Mouse (Mus musculus): ENCODE measurements at regions not wholly inside any gene's neighbourhood (a gene's known extent, or its start where the extent isn't known, plus 50 kb on each side); places are given as distances from the start of the nearest gene placed in this dataset.

DNA sequence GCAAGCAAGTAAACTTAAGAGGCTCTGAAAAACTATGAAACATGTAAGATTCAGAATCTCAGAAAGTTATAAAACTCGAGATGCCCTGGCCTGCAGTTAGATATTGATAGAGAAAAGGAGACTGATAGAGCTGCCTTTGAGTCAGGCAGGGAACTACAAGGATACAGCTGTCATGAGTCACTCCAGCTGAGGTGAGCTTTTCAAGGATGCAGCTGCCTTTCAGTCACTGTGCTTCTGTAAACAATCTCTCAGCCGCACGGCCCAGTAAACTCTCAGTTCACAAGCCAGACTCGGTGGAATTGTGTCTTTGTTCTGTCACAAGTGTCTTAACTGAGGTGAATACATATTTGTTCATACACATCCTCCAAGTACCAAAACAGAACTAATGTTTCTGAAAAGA is 334.9 kb upstream of the Rsrc1 start:
- DNase-seq = no peak

DNA sequence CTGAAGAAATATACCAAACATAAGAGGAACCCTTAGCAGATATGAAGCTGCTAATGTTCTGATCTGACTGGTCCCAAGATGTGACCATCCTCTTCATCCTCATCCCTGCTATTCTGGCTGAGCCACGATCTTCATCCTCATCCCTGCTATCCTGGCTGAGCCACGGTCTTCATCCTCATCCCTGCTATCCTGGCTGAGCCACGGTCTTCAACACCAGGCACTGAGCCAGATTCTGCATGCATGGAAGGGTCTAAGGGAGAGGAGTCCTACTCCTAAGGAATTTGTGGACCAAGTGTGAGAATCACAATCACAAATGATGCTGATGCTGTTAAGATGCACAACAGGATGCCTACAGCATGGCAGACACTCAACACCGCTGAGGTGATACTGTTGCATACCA is 331.9 kb upstream of the Rsrc1 start:
- DNase-seq = no peak

GRCm38 (mm10) chr3:66650076-66650748 is 331.0 kb upstream of the Rsrc1 start:
- DNase-seq = peak; percentile 4 to 12

- DNase-seq = no peak
These were observed 330.3 kb upstream of the Rsrc1 start for GRCm38 (mm10) chr3:66650749-66651472.

DNA sequence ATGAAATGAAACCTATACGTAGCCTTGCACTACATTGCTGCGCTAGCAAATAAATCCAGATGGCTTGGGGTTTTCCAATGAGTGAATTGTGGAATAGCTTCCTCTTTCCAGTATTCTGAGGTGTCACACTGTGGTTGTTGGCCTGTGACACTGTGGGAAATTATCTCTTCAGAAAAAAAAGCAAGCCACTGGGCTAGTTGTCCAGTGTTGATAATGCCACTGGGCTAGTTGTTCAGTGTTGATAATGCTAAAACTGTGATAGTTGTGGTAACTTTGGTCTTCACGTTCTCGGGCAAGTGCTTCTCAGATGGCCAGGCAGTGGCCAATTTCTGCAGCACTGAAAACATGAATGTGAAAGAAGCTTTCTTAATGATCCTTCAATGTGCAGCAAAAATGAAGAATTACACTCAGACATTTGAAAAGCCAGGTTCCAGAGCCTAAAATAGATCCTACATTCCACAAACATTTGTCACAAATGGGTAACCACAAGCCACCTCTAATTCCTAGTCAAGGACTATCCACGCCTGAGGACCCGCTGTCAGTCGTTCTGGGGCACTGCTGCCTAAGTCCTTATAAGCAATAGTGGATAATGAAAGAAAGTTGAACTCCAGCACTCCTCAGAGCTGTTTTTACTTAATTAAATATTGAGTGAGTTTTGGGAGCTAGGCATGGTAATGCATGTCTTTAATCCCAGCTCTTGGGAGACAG is 328.9 kb upstream of the Rsrc1 start:
- no peak for DNase-seq

DNA sequence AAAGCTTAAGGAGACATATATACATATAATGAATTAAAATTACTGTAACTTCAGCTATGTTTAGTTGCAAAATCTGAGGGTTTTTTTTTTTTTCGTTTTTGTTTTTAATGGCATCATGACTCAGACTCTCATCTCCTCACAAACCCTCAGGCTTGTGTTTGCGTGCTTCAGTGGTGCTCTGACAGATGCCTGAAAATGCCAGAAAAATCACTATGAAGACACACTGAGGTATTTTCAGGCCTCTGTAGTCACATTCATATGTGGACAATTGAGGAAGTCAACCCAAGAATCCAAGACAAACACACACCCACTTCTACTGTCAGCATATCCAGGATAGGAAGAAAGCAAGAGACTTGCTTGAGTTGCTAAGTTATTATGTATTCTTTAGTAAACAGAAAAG is 327.2 kb upstream of the Rsrc1 start:
- DNase-seq = no peak

DNA sequence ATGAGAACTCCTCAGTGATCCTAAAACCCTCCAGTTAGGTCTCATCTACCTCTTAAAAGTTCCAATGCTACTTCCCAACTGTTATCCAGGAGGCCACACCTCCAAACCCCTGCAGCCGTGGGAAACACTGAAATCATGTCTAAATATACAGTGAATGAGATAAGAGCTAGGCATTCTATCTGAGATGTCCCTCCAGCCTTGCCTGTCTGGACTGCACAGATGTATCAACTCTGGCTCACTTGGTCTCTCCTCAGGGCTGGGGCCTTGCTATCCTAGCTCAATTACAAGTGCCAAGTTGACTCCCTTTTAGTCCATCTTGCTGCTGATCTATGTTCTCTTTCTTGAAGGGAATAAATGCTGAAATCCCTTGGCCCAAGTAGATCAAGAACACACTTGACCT is 326.3 kb upstream of the Rsrc1 start:
- no peak for DNase-seq

GRCm38 (mm10) chr3:66656458-66656857 is 324.7 kb upstream of the Rsrc1 start:
- no peak for DNase-seq

- no peak for DNase-seq
These were observed 320.6 kb upstream of the Rsrc1 start for GRCm38 (mm10) chr3:66660555-66660954.

GRCm38 (mm10) chr3:66661826-66662618 is 319.2 kb upstream of the Rsrc1 start:
- no peak for DNase-seq

DNA sequence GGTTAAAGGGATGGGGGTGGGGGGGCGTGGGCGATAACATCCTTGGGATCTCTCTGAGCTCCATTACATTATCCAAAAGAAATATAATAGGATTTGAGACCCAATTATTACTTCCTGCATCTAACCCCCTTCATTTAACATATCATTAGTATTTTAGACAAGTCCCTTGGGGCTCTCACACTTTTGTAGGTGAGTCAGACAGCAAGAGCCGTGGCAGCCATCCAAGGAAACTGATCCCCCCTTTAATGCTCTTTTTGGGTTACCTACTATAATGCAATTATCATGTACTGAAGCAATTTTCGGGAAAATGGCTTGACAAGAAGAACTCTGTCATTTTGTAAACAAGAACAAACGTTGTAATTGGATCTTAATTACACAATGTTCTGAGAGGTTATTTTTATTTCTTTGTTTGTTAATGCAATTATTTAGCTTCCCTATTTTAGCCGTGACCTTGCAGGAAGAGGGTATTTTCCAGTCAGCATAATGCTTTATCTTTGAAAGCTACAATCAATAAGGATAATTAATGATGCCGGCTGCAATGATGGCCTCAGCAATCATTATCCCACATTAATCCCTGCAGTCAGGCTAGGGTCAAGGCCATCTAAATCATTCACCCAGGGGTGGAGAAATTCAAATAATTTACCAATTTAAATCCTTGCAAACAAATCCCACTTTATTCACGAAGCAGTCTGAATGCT is 297.5 kb upstream of the Rsrc1 start:
- no peak for DNase-seq

- no peak for DNase-seq
These were observed 296.8 kb upstream of the Rsrc1 start for GRCm38 (mm10) chr3:66684287-66684903.

DNA sequence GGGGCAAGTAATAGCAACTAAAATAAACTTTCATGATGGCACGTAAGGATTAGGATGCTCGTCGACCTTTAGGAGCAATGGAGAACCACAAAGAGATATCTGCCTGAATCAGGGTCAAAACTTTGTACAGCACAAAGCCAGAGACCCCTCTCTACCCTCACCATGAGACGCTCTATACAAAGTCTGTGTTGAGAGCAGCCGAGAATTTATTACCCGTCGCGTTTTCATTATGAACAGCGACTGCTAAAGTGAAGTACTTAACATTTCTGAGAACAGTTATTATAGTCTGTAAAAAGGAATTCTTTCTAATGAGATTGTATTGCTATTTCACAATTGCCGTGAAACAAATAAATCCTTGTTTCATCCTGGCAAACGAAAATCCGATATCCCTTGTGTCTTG is 296.1 kb upstream of the Rsrc1 start:
- DNase-seq = no peak

DNA sequence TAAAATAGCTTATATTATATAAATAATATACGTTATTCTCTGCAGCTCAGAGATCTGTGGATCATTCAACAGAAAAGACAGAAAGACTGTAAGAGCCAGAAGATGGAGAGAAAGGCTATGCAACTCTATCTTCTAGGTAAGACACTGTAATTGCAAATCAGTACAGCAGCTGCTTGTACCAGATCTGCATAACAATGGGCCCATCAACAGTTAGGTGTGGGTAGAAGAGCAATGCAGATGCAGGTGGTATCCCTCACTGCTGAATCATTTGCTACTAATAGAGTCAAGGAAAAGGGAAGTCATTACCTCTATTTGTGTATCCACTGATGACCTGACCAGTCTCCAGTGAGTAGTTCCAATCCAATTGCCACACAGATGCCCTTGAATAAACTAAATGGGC is 294.1 kb upstream of the Rsrc1 start:
- no peak for DNase-seq

DNA sequence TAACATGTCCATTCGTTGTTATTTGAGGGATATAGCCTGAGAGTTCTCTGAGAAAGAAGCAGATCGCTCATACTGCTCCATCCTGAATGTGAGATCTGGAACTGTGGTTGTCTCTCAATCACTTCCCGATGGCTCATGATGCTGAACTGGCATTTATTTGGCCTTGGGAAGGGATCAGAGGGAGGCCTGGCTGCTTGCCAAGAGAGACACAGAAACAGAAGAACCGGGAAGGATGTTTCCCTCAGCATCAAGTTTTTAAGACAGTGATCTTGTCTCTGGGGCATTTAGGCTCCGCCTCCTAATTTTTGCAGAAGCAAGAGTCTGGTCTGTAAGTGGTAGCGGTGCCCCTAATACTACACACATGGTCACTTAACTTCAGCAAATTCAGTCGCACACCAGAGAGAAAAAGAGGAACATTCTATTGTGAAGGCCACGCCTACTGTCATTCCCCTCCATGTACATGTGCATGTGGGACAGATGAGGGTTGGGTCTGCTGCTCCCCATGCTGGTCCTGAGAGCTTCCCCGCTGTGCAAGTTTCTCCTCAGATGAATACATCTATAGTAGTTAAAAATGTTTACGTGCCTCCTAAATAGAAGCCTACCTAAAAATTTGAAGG is 290.2 kb upstream of the Rsrc1 start:
- peak; percentile 6 to 10 for DNase-seq

DNA sequence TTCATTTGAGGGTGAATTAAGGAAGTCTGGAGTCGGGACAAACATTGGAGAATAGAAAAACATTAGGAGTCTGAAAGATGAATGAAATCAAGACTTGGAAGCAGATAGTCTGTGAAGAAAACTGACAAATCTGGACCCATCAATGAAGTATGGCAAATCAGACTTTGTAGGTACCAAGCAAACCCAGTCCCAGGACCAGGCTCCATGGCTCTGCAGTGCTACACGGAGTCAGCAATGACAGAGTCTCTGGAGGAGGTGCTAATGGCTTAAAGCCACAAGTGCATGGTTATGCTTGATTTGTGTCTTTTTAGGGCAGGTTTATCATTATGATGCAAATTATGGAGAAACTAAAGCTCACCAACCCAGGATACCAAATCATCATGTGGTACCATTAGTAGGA is 286.1 kb upstream of the Rsrc1 start:
- DNase-seq = no peak

DNA sequence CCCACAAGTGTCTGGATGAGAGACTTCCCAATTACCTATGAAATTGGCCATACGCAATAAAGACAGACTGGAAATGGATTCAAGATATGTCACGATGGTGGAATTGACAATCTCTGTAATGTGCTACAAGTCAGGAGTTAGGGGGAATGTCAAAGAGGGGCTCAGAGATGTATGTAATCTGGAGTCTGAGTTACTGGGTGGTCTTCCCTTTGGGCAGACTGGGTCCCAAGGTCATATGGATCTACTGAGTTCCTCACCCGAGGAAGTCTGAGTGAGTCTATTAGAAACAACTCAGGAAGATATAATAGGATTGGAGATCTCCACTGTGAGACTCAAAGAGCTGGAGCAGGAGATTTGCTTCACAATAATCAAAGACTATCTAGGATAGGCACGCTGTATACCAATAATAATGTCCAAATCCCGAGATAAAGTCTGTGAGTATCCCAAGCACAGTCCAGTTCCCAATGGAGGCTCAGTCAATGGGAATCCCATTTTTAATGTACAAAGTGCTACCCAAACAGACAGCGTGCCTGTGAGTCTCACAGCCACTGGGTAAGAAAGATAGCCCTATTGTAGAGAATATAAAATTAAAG is 285.4 kb upstream of the Rsrc1 start:
- DNase-seq = no peak

DNA sequence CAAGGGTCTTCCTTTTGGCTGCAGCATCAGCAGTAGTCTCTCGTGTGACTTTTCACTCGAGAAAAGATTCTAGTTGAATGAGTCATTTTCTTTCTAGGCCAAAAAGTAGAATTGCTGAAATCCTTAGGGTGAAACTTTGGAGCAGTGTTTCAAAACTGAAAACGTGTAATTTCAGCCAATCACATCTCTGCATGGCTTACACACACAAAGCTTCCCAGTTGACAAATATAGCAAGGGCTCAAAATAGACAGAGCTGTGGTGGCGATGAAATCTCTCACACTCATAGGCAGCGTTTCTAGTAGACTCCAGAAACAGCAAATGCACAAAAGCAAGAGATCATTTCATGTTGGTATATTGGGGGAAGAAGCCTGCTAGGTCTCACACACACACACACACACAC is 283.1 kb upstream of the Rsrc1 start:
- DNase-seq = no peak

DNA sequence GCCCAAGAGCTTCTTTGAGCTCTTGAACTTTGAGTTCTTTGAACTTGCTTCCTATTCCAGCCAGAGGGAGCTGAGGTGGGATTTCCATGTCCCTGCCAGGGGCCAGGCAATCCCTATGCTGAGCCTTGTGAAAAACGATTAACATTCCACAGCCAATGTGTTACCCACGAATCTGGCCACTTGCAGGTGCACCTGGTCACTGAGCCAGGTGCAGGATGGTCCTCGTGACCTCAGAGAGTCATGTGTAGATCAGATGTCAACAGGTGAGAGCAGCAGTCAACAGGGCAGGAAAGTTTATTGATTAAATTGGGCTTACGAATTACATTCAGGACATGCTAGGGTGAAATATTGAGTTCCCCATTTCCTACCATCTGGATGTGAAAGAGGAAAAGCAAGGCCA is 275.4 kb upstream of the Rsrc1 start:
- DNase-seq = no peak

- DNase-seq = no peak
These were observed 245.7 kb upstream of the Rsrc1 start for GRCm38 (mm10) chr3:66735468-66735867.
